Mouse (Mus musculus) hematopoietic stem cell, adult 5-6 weeks (primary cell): Measurements from ENCODE around the gene Gnb1l. TPM values are rescaled to one million over a fixed set of nuclear protein-coding genes. Genes with fewer than 3 reads are reported as not detected.
A peak's percentile ranks its signal among the peaks of the same experiment; 100 is the strongest.

Source experiments
- ATAC-seq, 2 experiments: fragments of 125-278 bp in 1 of 2; replicated peaks in 1 of 2; 2 replicates each; pipeline ENCODE4 v1.8.0; 2016 to 2017; ENCODE audit warnings: inconsistent platforms in 2 of 2, mild to moderate bottlenecking in 2 of 2, moderate number of reproducible peaks in 2 of 2, low read depth in 1 of 2, moderate TSS enrichment in 1 of 2; ENCODE audit not compliant: low FRiP score in 2 of 2, poor library complexity in 2 of 2, severe bottlenecking in 2 of 2, insufficient read depth in 1 of 2, low TSS enrichment in 1 of 2
- total RNA-seq: library from RNA; stranded (forward); fragments of 172-1452, 232-1000 nt; gene quantifications from 2 replicates; pipeline ENCODE4 v1.2.3, GENCODE M21; 2017

The Gnb1l gene
- 4.4 and 4.5 TPM in 2 replicates for total RNA-seq

- peak; percentile 81 to 91 for ATAC-seq
These were observed at the start of gene Gnb1l, which contains the start of gene Rtl10 for GRCm38 (mm10) chr16:18498558-18498990. Gnb1l (plus strand) TSS chr16:18498713. Rtl10 (plus strand) TSS chr16:18498901.

DNA sequence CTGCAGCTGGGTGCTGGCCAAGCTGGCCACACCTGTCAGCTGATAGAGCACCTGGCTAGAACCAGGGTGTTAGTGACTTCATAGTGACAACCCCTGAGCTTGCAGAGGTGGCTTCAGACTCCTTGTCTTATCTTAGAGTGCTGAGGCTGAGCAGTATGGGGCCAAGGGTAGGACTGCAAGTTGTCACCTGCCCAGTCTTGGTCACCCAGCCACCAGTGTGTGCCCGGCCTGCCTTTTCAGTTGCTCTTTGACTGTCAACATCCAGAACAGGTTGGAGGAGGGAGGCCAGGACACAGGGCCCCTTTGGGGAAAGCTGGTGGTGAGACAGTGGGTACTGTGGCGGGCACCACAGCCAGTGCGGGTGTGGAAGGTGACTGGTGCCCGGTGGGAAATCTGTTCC is 49.5 kb upstream of the Gnb1l start:
- ATAC-seq = no peak

- no peak for ATAC-seq
These were observed 46.9 kb upstream of the Gnb1l start for GRCm38 (mm10) chr16:18451486-18452181.

DNA sequence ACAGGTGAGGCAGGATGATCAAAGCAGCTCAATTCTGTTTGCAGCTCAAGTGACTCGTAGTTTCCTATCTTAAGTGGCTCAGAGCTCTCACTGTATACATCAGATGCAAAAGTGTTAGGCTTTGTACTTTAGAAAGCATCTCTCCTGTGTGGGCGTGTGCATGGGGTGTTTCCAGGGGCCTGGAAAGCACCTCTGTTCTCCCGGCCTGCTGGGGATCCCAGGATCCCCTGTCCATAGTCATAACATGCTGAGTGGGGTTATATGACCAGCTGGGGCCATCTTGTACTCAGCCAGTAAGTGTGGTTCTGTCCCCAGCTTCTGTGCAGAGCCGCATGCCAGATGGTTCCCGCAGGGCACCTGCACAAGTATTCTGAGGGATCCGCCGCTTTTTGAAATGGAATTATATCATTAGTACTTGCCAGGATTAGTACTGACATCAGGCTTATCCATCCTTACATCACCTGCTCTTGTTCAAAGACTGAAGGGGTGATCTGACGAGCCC is 46.1 kb upstream of the Gnb1l start:
- ATAC-seq = no peak

DNA sequence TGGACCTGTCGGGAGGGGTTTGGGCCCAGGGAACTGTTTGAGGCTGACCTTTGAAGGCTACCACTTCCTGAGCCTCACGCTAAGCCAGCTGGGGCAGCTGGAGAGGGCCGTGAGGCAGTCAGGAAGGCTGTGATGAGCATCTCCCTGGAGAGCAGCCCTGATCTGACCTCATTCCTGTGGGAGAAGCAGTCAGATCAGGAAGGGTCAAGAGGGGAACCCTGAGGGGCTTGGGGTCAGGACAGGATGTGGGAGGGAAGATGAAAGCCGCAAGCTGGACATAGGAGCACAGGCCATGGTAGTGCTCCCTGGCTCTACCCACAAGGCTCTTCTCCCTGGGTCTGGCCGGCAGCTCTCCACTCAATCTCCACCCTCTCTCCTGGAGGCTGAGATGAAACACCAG is 44.7 kb upstream of the Gnb1l start:
- ATAC-seq = no peak

- no peak for ATAC-seq
These were observed 43.1 kb upstream of the Gnb1l start for GRCm38 (mm10) chr16:18455407-18455806.

GRCm38 (mm10) chr16:18458661-18459060 is 39.9 kb upstream of the Gnb1l start:
- no peak for ATAC-seq

GRCm38 (mm10) chr16:18459335-18459954 is 39.1 kb upstream of the Gnb1l start:
- no peak for ATAC-seq

DNA sequence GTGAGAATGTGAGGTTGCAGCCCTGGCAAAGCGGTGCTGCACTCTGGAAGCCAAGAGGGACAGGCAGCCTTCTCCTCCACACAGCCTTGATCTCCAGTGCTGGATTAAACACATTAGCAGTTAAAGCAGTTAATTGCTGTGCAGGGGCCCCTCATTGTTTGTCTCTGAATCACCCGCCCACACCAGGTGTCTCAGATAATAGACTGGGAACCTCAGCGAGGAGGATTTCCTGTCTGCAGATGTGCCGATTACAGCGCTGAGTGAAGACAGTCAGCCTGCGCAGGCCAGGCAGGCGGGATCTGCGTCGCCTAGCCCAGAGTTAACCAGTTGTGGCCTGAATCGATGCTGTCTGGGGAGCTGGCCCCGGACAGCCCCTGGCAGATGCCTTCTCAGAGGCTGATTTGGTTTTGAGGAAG is 38.5 kb upstream of the Gnb1l start:
- ATAC-seq = peak; percentile 48 to 56; a peak in 2 of 4 replicates

DNA sequence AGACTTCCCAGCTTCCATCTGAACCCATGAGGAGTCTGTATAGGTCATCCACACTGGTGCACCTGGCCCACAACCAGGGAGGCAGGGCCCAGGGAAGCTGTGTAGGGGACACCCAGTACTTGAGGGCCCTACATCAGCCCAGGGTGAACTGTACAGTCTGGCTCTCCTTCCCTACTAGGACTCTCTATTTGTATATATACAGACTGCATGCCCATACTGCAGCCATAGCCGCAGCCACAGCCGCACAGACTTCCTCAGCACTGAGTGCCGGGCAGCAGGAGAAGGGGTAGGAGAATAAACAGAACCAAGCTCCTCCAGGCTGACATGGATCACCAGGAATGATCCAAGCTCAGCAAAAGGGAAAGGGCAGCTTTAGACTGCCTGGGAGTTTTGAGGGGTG is 37.7 kb upstream of the Gnb1l start:
- ATAC-seq = no peak

GRCm38 (mm10) chr16:18462031-18462430 is 36.5 kb upstream of the Gnb1l start:
- ATAC-seq = no peak

- no peak for ATAC-seq
These were observed 35.9 kb upstream of the Gnb1l start for GRCm38 (mm10) chr16:18462598-18462997.

GRCm38 (mm10) chr16:18464271-18464670 is 34.2 kb upstream of the Gnb1l start:
- ATAC-seq = peak; percentile 33 to 54; a peak in 2 of 4 replicates

GRCm38 (mm10) chr16:18470829-18471228 is 27.7 kb upstream of the Gnb1l start:
- no peak for ATAC-seq

DNA sequence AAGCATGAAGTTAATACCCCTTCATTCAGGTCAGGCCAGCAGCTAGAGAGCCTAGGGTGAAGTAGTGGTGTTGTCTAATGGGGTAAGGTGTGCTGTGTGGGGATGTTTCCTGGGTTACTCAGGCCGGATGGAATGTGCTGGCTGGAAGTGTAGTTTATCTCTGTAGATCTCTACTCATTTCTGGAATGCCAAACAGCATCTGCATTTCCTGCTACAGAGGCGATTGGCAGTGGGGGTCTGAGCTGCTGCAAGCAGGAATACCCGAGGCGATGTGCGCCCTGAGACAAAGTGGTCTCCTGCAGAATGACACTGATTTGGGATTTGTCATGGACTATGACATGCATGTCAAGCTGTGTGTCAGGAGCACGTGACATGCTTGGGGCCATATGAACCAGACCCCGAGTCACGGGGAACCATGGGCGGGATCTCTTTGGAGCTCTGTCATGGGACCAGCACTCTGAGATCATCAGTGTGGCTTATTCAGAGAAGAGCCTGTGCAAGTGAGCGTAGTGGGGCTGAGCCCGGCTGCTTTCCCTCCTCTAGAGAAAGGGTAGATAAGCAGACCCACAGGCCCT is 27.0 kb upstream of the Gnb1l start:
- no peak for ATAC-seq

DNA sequence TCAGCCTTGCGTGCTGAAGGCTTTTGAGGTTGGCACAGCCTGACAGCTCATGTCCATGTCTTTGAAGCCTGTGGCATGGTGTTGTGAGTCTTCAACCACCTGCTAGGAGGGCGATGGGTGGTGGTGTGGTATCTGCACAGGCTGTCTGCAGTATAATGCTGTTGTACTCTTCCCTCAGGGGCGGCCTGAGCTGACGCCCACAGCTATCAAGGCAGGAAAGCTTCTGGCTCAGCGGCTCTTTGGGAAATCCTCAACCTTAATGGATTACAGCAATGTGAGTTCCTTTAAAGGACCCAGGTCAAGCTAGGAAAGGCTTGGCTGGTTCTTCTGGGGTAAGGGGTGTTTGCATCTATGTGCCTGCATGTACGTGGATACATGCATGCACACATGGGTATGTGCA is 26.5 kb upstream of the Gnb1l start:
- ATAC-seq = no peak

DNA sequence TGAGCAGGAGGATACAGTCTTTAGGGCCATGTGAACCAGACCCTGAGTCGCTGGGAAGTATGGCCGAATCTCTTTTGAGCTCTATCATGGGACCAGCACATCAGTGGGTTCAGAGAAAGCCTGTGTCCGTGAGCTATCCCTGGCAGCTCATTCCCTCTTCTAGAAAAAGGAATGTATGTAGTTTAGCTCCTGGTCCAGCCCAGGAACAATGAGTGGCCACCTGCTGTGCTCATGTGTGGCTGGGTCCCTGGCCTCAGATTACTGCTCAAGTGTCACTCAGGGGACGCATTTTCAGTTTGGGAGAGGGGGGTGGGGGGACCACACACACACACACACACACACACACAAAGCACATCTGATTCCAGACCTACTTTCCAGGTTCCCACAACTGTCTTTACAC is 26.1 kb upstream of the Gnb1l start:
- ATAC-seq = no peak

GRCm38 (mm10) chr16:18472976-18473375 is 25.5 kb upstream of the Gnb1l start:
- no peak for ATAC-seq
